Mouse (Mus musculus) cerebellum, adult 2 months (tissue): ENCODE results near the gene Tnfrsf14. TPM values are rescaled to one million over a fixed set of nuclear protein-coding genes. Genes with fewer than 3 reads are reported as not detected.

Source experiments
- DNase-seq, 2 experiments: peaks; one replicate each; pipeline ENCODE4 v3.0.0; 2021
- H3K27ac ChIP-seq: fragments of 200-500 bp; 2 replicates; pipeline ENCODE4 v1.5.1; 2012; ENCODE audit warnings: low read length, control low read depth, inconsistent platforms; ENCODE audit not compliant: insufficient read depth
- H3K27me3 ChIP-seq: fragments of 200-500 bp; 2 replicates; pipeline ENCODE4 v1.6.1; 2012; ENCODE audit warnings: inconsistent platforms, mild to moderate bottlenecking, low read length, moderate library complexity; ENCODE audit not compliant: control insufficient read depth, insufficient read depth
- H3K4me1 ChIP-seq: fragments of 200-500 bp; 2 replicates; pipeline ENCODE4 v1.6.1; 2011; ENCODE audit warnings: low read length; ENCODE audit not compliant: control insufficient read depth, insufficient read depth
- H3K4me3 ChIP-seq: fragments of 200-500 bp; replicated peaks from 2 replicates; pipeline ENCODE3; 2011; ENCODE audit warnings: mild to moderate bottlenecking, low read depth, low read length, control low read depth; ENCODE audit not compliant: insufficient read depth
- CTCF ChIP-seq: fragments of 200-500 bp; IDR thresholded peaks from 2 replicates; pipeline ENCODE4 v1.5.1; 2011; ENCODE audit warnings: low read depth, mild to moderate bottlenecking, control low read depth, low read length, moderate library complexity, borderline replicate concordance; ENCODE audit not compliant: insufficient read depth
- POLR2A ChIP-seq: fragments of 200-500 bp; IDR thresholded peaks from 2 replicates; pipeline ENCODE4 v1.6.1; 2011; ENCODE audit warnings: low read length, control low read depth, borderline replicate concordance; ENCODE audit not compliant: insufficient read depth
- WGBS: fragments of 180-500 bp; shearing (Covaris S2); methylation state at CpG from one replicate; pipeline ENCODE4 v1.1.7; 2018; 5-methylcytosine and 5-hydroxymethylcytosine counted together
- polyA plus RNA-seq: library from polyadenylated mRNA; depleted of rRNA; stranded (reverse); fragments of >200 nt; gene quantifications from 2 replicates; pipeline ENCODE4 v1.2.3, GENCODE M21; 2012

Gene Tnfrsf14
- polyA plus RNA-seq, 1 experiment, result 0.80 TPM

DNA sequence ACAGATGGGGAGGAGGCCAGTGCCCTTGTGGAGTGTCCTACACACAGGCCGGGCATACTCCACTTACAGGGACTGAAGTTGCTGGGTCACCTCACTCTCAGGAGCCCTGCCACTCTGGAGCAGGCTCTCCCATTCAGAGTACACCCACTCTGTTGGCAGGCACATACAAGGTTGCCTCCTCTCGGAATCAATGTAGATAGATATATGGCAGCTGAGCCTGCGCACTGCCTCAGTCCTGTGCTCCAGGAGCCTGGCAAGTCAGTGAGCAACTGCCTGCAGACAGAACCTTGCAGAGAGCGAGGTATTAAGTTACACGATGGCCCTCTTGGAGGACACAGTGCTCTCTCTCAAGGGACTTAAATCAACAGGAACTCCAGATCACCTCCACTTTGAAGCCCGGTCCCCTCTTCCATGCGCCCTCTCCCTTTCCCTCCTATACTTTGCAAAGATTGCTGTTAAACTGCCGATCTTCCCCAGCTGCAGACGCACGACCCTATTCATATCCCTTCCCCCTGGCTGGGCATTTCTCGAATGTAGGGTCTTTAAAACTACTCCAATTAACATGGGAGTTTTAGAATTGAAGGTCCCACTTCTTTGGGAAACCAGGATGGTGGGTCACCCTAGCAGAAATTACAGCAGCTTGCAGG is 35.0 kb upstream of the Tnfrsf14 start:
- TF ChIP-seq CTCF (no peak), POLR2A (no peak)
- peak overlapping the region; percentile 9; the same call in 1 of the 2 replicates for H3K27ac ChIP-seq
- DNase-seq, result no peak
- 46% methylated on average over 11 of the region's 11 CpGs for WGBS
- H3K4me3 ChIP-seq, result peak overlapping the region; percentile 65
- H3K27me3 ChIP-seq, result no peaks in the 10 kb centered on the region
- peaks cover 14% of the 10 kb centered on the region for H3K4me1 ChIP-seq

DNA sequence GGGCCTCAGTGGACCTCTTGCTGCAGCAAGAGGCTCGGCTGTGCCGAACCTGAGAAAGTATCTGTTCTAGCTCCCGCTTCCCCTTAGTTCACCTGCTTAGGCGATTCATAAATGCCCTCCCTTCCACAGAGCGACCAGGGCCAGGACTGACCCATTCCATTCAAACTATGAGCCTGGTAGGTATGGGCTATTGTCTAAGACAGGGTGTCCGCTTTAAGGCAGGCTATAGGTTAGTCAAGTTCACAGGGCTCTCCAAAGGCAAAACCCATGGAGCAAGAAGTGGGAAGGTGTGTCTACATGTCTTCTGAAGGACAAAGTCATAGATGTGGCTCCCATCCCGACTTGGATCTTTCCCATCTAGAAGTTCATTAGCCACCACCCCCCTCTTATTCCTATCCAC is 34.3 kb upstream of the Tnfrsf14 start:
- H3K27me3 ChIP-seq, result no peaks in the 10 kb centered on the region
- TF ChIP-seq CTCF (no peak), POLR2A (no peak)
- no peak overlapping the region for H3K4me3 ChIP-seq
- H3K4me1 ChIP-seq, result peaks cover 19% of the 10 kb centered on the region
- WGBS, result 83% methylated on average over 7 of the region's 7 CpGs
- DNase-seq, result no peak
- no peak overlapping the region for H3K27ac ChIP-seq

DNA sequence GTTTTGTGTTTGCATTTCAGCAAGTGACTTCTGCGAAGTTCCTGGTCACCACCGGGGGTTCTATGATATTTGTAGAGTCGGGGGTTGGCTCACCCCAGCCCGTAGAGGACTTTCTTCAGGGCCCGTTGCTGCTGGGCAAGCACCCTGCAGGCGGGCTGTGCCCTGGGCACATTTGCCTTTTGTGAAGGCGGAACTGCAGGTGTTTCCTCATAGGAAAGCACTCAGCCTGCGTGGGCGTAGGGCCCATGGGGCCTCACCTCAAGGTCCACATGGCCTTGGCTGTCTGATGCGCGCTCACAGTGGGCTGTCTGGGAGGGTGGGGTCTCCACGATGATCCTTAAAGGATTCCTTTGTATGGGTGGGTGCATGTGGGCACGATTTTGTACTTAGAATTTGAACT is 33.5 kb upstream of the Tnfrsf14 start:
- TF ChIP-seq POLR2A, result no peak
- no peak for TF ChIP-seq CTCF
- 63% methylated on average over 13 of the region's 13 CpGs for WGBS
- Histone ChIP-seq H3K27ac (no peak overlapping the region), H3K4me3 (peak overlapping the region; percentile 56), H3K4me1 (peaks cover 26% of the 10 kb centered on the region), H3K27me3 (no peaks in the 10 kb centered on the region)
- no peak for DNase-seq

DNA sequence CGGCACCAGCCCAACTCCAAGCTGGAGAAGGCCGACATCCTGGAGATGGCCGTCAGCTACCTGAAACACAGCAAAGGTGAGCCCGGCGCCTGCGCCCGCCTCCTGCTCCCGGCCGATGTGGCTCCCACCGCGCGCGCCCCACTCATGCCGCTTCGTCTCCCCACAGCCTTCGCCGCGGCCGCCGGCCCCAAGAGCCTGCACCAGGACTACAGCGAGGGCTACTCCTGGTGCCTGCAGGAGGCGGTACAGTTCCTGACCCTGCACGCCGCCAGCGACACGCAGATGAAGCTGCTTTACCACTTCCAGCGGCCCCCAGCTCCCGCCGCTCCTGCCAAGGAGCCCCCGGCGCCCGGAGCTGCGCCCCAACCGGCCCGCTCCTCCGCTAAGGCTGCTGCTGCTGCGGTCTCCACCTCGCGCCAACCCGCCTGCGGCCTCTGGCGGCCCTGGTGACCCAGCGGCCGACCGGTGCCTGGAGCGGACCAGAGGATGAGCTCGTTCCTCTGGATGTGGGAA is 32.9 kb upstream of the Tnfrsf14 start:
- Histone ChIP-seq H3K27ac (no peak overlapping the region), H3K27me3 (no peaks in the 10 kb centered on the region), H3K4me1 (peaks cover 29% of the 10 kb centered on the region), H3K4me3 (peak overlapping the region; percentile 56)
- DNase-seq, result peak; percentile 67 to 73
- 1% methylated on average over 47 of the region's 47 CpGs for WGBS
- TF ChIP-seq POLR2A (no peak), CTCF (peak; percentile 11; the same call in 1 of the 2 replicates)

DNA sequence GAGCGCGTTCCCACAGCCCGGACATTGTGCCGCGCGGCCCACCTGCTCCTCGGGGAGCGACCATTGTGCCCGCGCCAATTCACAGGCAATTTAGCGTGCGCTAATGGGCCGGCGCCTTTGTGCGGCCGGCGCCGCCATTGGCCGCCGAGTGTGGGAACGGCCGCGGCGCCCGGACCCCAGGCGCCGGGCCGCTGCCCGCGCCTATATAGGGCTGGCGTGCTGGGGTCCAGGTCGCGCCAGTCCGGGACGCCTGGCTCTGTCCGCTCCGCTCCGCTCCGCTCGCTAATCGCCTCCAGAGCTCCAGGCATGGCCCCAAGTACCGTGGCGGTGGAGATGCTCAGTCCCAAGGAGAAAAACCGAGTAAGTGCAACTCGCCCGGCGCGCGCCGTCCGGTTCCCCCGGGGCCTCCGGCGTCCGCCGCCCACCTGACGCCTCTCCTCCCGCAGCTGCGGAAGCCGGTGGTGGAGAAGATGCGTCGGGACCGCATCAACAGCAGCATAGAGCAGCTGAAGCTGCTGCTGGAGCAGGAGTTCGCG is 32.4 kb upstream of the Tnfrsf14 start, which contains the start of gene Hes5:
TSS of gene Hes5 (plus strand) at position 234 of the 536 bp plus-strand sequence.
- no peak within 1 kb of the TSS for H3K27ac ChIP-seq
- DNase-seq, result peak; percentile 49 to 67
- peaks cover 28% of the 10 kb centered on the region for H3K4me1 ChIP-seq
- H3K27me3 ChIP-seq, result no peaks in the 10 kb centered on the region
- peak within 1 kb of the TSS; percentile 56 for H3K4me3 ChIP-seq
- under 1% methylated on average over 65 of the region's 65 CpGs for WGBS
- TF ChIP-seq CTCF (no peak), POLR2A (no peak)

DNA sequence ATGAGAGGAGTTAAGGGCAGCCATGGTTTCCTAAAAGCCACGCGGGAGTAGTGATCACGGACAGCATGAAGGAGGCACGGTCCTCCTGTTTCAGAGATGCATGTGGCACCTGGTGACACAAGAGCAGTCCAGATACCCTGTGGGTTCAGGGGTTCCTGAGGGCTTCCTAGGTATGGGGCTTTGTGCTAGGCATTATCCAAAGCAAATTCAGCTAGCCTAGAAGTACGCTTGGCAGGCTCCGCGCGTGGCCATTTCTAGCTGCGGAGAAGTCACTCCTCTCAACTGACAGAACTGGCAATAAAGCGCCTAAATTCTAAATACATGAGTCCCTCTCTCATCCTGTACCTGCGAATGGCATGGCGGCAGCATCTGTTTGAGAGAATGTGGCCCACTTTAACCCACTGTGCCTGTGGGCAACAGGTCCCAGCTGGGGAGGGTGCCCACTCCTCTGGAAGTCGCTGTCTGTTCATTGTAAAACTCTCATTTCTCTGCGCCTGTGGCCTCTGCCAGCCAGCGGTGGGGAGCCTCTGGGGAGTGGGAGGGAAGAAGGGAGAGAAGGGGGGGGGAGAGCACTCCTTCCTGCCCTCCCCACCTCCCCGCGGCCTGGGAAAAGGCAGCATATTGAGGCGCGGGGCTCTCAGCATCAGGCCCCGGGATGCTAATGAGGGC is 31.8 kb upstream of the Tnfrsf14 start:
- DNase-seq, result peak; percentile 34 to 50
- TF ChIP-seq CTCF (no peak), POLR2A (no peak)
- 46% methylated on average over 20 of the region's 20 CpGs for WGBS
- Histone ChIP-seq H3K4me3 (peak overlapping the region; percentile 56), H3K27me3 (no peaks in the 10 kb centered on the region), H3K27ac (no peak overlapping the region), H3K4me1 (peaks cover 24% of the 10 kb centered on the region)

DNA sequence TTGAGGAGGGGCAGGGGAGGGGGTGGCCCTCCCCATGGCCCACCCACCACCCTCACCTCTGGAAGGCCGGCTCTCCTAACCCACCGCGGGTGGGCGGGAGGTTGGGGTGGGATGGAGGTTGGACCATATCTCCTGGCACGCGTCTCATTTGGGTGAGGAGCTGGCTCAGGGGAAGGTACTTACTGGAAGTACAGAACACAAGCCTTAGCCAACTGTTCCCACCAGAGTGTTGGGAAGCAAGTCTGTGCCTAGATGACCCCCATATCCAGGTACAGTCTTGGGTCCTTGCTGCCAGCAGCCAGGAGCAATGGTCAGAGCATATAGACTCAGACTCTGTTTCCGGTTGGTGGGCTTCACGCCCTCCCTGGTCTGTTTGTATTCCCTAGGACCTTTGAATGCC is 30.3 kb upstream of the Tnfrsf14 start:
- WGBS, result 18% methylated on average over 8 of the region's 8 CpGs
- Histone ChIP-seq H3K27me3 (no peaks in the 10 kb centered on the region), H3K27ac (no peak overlapping the region), H3K4me3 (no peak overlapping the region), H3K4me1 (peaks cover 25% of the 10 kb centered on the region)
- TF ChIP-seq CTCF (no peak), POLR2A (no peak)
- DNase-seq, result no peak

DNA sequence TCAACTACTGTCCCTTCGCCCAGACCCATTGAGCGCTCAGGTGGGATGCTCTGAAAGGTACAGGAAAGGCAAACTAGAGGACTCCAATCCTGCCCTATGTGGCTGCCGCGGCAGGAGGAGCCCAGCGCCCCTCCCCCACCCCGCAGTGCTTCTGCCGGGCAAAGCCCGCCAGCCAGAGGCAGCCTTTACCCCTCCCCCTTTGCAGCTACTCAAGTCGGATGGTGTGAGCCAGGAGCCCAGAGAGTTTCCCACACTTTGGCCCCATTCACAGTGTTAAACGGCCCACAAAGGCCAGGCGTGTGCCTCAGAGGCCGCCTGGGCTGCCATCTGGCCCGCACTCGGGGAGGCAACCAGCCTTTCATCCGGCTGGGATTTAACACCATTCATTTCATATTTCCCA is 29.8 kb upstream of the Tnfrsf14 start:
- Histone ChIP-seq H3K4me3 (no peak overlapping the region), H3K27me3 (no peaks in the 10 kb centered on the region), H3K27ac (no peak overlapping the region), H3K4me1 (peaks cover 29% of the 10 kb centered on the region)
- DNase-seq, result peak; percentile 69 to 81
- TF ChIP-seq CTCF (no peak), POLR2A (no peak)
- 2% methylated on average over 15 of the region's 15 CpGs for WGBS
